Mouse (Mus musculus): ENCODE data around the gene Dyx1c1. TPM values are rescaled to one million over a fixed set of nuclear protein-coding genes. Genes with fewer than 3 reads are reported as not detected.

Dyx1c1 gene
- 0.29 to 3.4 TPM in 2 of 3 replicates, not detected in the other for total RNA-seq (2017)

DNA sequence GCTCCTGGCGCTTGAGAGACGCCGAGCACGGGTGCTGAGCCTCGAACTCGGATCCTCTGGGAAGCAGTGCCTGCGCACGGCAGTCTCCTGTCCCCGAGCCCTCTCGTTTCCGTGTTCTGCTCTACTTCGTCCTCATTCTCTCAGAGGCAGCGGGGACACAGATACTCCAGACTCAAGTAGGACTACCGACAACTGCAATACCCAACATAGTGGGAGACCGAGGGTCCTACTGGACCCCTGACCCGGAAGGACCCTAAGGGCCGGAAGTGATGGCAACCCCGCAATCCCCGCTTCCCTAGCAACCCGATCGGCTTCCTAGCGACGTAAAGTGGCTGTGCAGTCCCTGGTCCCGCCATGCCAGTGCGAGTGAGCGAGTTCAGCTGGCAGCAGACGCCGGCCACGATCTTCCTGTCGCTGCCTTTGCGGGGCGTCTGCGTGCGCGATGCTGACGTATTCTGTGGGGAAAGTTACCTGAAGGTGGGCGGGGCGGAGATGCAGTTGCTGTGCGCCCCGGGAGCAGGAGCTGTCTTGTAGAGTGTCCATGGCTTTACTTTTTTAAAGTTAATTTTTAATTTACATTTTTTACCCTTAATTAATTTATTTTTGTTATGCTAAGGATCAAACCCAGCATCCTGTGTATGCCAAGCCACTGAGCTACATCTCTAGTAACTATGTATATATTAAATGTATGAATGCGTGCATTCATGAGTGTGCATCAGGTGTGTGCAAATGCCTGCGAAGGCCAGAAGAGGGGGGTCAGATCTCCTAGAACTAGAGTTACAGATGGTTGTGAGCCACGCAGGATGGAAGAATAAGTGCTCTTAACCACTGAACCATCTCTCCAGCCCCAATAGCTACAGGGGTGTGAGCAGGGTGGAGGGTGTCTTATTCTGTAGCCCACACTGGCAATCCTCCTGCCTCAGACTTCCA lies at the start of gene Dyx1c1, which contains the start of gene Gm44503:
TSS of gene Dyx1c1 (plus strand) at position 265 of the 930 bp plus-strand sequence.
TSS of gene Gm44503 (plus strand) at position 332 of the 930 bp plus-strand sequence.
- peak; percentile 85 for ATAC-seq (replicated peaks; ENCODE audit: insufficient number of reproducible peaks, low FRiP score, low TSS enrichment, poor library complexity, severe bottlenecking)

DNA sequence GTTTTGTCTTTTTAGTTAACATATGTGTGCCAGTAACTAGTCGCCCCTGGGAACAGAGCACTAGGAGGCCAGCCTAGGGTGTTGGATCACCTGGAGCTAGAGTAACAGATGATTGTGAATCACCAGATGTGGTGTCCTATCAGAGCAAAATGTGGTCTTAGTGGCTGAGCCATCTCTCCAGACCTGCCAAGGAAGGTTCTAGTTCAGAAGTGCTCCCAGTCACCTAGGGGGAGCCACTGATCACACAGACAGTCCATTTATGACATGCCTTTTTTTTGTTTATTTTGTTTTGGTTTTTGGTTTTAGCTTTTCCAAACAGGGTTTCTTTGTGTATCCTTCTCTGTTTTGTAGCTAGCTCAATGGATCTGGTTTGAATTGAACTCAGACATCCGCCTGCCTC lies 47.2 kb upstream of the Dyx1c1 start:
- no peak for ATAC-seq (replicated peaks; ENCODE audit: insufficient number of reproducible peaks, low FRiP score, low TSS enrichment, poor library complexity, severe bottlenecking)

DNA sequence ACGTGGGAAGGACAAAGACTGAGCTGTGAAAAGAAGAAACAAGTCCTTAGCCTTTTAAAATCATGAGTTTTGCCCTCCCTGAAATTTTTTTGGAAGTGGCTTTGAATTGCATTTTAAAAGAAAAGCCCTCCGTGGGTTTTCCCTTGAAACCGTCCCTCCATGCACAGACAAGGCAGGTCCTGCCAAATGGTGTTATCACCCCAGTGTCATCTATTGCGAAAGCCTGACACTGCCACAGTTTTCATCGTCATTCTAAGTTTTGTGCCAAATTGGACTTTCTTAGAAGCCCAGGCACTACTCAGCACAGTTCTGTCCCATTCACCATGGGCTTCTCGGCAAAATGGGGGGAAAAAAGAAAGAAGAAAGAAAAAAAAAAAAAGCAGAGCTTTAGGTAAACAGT lies 45.0 kb upstream of the Dyx1c1 start:
- ATAC-seq (replicated peaks; ENCODE audit: insufficient number of reproducible peaks, low FRiP score, low TSS enrichment, poor library complexity, severe bottlenecking) = no peak

DNA sequence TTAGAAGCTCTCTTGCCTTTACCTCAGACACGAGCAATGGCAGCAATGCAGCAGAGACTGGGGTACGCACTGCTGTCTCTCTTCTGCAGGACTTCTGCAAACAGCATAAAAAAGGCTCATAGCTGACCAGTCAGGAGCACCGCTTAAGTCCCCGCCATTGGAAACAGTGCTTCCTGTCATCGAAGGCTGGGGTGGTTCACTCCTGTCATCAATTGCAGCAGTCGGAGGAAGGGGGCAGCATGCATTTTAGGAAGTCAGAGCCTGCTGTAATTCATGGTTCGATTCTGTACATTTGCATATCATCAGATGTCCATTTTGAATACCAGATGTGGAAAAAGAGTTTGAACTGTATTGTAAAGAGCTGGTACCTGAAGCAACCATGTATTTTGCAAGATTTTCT lies 42.9 kb upstream of the Dyx1c1 start:
- ATAC-seq (replicated peaks; ENCODE audit: insufficient number of reproducible peaks, low FRiP score, low TSS enrichment, poor library complexity, severe bottlenecking) = no peak

DNA sequence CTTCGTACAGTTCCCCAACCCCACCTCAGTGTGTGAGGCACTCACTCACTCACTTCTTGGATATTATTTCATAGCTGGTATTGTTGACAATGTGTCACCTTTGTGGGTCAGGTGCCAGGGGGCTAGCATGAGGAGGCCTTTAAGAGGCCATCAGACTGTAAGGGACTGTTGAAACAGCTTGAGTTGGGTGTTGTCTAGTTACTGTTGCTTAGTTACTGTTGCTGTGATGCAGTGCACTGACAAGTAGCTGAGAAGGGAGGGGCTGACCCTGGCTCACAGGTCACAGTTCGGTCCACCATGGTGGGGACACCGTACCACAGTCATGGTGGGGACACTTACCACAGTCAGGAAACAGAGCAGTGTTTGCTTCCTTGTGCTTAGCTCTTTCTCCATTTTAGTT lies 35.5 kb upstream of the Dyx1c1 start:
- ATAC-seq (replicated peaks; ENCODE audit: insufficient number of reproducible peaks, low FRiP score, low TSS enrichment, poor library complexity, severe bottlenecking) = no peak

- ATAC-seq (replicated peaks; ENCODE audit: insufficient number of reproducible peaks, low FRiP score, low TSS enrichment, poor library complexity, severe bottlenecking) = no peak
Observed at GRCm38 (mm10) chr9:72925021-72925934, 33.3 kb upstream of the Dyx1c1 start, which contains the start of gene Pygo1. Gene Pygo1 (plus strand): TSS chr9:72925645.

DNA sequence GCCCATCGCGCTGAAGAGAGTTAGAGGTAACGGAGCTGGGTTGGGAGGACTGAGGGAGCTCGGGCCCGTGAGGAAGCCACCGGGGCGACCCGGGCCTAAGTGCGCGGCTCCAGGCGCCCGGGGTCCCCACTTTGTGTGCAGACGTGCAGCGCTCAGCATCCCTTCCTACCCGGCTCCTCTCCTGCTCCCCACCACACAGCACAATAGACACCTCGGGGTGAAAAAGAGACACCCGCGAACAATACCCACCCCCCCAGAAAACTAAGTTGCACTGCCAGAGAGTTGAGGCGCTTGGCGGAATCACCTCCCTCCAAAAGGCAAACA lies 32.7 kb upstream of the Dyx1c1 start:
- ATAC-seq (replicated peaks; ENCODE audit: insufficient number of reproducible peaks, low FRiP score, low TSS enrichment, poor library complexity, severe bottlenecking) = no peak

DNA sequence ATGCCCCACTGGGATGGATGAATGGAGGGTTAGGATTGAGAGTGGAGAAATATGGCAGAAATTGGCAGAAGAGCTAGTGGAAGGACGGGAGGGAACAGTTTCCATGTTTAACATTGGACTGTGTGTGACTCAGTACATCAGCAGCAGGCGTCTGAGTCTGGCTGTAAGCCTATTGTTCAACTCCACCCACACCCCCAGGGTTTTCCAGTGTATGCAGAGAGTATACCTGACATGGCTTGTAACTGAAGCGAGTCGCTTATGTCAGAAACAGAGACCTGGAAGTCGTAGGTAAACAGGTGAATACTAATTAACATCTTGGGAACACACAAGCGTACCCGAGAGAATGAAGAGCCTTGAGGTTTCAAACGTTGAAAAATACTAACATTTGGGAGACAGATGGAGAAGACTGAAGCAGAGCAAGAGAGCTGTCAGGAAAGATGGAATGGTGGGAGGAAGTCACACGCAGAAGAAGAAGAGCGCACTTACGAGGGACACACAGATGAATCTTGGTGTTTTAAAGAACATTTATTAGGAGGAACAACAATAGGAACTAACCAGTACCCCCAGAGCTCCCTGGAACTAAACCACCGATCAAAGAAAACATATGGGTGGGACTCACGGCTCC lies 27.3 kb upstream of the Dyx1c1 start:
- no peak for ATAC-seq (replicated peaks; ENCODE audit: insufficient number of reproducible peaks, low FRiP score, low TSS enrichment, poor library complexity, severe bottlenecking)

- ATAC-seq (replicated peaks; ENCODE audit: insufficient number of reproducible peaks, low FRiP score, low TSS enrichment, poor library complexity, severe bottlenecking) = no peak
Observed at GRCm38 (mm10) chr9:72935309-72935708, 23.3 kb upstream of the Dyx1c1 start.

- ATAC-seq (replicated peaks; ENCODE audit: insufficient number of reproducible peaks, low FRiP score, low TSS enrichment, poor library complexity, severe bottlenecking) = no peak
Observed at GRCm38 (mm10) chr9:72936301-72936700, 22.3 kb upstream of the Dyx1c1 start.

DNA sequence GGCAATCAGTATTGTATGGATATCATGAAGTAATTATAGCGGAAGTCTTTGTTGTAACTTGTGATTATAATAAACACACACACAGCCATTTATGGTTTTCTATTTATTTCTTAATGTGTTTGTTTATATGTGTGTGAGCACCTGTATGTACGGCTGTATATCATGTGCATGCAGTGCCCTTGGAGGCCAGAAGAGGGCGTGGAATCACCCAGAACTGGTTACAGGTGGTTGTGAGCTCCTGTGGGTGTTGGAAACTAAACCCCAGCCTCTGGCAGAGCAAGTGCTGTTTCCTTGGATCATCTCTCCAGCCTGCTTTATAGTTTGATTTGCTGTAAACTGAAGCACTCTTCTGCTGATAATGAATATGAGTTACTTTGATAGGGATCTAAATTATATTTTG lies 15.2 kb upstream of the Dyx1c1 start:
- no peak for ATAC-seq (replicated peaks; ENCODE audit: insufficient number of reproducible peaks, low FRiP score, low TSS enrichment, poor library complexity, severe bottlenecking)

DNA sequence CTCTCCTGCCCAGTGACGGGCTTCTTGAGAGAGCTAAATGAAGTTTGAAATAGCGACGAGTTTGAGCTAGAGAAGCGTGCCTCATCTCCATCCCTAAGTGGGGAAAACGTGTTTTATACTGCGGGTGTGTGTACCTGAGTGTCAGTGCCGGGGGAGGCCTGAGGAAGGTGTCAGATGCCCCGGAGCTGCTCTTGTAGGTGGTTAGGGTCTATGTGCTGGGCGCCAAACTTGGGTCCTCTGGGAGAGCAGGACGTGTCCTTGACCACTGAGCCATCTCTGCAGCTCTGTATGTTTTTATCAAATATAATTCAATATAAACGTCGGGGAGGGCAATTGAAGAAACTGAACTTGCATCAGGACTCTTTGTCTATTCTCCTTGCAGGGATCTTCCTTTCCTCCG lies 14.3 kb upstream of the Dyx1c1 start:
- ATAC-seq (replicated peaks; ENCODE audit: insufficient number of reproducible peaks, low FRiP score, low TSS enrichment, poor library complexity, severe bottlenecking) = no peak

DNA sequence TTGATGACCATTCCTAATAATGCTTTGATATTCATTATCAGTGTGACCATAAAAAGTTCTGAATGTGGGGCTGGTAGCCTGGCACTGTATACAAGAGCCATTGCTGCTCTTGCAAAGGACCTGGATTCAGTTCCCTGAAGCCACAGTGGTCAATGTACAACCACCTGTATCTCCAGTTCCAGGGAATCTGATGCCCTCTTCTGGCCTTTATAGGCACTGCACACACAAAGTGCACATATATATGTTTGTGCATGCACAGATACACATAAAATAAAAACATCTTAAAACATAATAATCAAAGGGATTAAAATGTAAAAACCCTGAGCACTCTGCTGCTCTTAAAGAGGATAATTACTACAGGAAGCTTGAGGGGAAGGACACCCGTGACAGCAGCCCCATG lies 11.6 kb upstream of the Dyx1c1 start:
- no peak for ATAC-seq (replicated peaks; ENCODE audit: insufficient number of reproducible peaks, low FRiP score, low TSS enrichment, poor library complexity, severe bottlenecking)

- no peak for ATAC-seq (replicated peaks; ENCODE audit: insufficient number of reproducible peaks, low FRiP score, low TSS enrichment, poor library complexity, severe bottlenecking)
Observed at GRCm38 (mm10) chr9:72949572-72949971, 9.0 kb upstream of the Dyx1c1 start.

GRCm38 (mm10) chr9:72954746-72955145 lies 3.8 kb upstream of the Dyx1c1 start:
- ATAC-seq (replicated peaks; ENCODE audit: insufficient number of reproducible peaks, low FRiP score, low TSS enrichment, poor library complexity, severe bottlenecking) = no peak

DNA sequence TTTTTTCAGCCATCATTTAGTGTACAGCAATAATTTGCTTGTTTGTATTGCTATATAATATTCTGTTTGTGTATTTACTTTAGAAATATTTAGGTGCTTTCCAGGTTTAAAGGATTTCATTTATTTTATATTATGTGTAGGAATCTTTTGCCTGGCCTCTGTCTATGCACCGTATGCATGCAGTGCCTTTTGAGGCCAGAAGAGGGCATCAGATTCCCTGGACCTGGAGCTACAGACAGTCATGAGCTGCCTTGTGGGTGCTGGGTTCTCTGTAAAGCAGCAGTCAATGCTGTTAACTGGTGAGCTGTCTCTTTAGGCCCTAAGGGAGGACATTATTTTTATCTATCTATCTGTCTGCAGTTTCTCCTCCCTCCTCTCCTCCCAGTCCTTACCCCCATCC lies 3.0 kb upstream of the Dyx1c1 start:
- 0 out of 2 replicates have a peak, but pooled peaks have one; percentile 34 for ATAC-seq (replicated peaks; ENCODE audit: insufficient number of reproducible peaks, low FRiP score, low TSS enrichment, poor library complexity, severe bottlenecking)

GRCm38 (mm10) chr9:72961346-72961745 lies 2.8 kb downstream of the Dyx1c1 start:
- no peak for ATAC-seq (replicated peaks; ENCODE audit: insufficient number of reproducible peaks, low FRiP score, low TSS enrichment, poor library complexity, severe bottlenecking)

DNA sequence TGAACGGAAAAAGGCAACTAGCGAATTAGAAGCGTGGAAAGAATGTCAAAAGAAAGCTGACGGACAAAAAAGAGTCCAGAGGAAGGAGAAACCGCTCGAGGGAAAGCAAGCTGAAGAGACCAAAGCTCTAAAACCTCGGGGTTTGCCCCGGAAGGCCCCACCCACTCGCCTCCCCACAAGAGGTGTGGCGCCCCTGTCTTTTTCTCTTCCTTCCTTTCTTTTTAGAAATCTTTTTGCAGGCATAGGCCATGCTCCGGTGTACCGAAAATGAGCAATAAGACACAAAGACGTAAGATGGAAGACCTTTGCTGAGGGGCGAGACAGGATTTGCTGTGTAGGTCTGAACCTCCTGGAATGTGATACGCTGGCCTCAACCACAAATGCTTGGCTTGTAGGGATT lies 3.4 kb downstream of the Dyx1c1 start:
- ATAC-seq (replicated peaks; ENCODE audit: insufficient number of reproducible peaks, low FRiP score, low TSS enrichment, poor library complexity, severe bottlenecking) = no peak
